Mouse (Mus musculus) cerebellum, adult 8-10 months (tissue): ENCODE measurements around the gene Shc2.

ENCODE experiments used
- DNase-seq: peaks from one replicate; pipeline ENCODE4 v3.0.0; 2022

Gene Shc2

DNA sequence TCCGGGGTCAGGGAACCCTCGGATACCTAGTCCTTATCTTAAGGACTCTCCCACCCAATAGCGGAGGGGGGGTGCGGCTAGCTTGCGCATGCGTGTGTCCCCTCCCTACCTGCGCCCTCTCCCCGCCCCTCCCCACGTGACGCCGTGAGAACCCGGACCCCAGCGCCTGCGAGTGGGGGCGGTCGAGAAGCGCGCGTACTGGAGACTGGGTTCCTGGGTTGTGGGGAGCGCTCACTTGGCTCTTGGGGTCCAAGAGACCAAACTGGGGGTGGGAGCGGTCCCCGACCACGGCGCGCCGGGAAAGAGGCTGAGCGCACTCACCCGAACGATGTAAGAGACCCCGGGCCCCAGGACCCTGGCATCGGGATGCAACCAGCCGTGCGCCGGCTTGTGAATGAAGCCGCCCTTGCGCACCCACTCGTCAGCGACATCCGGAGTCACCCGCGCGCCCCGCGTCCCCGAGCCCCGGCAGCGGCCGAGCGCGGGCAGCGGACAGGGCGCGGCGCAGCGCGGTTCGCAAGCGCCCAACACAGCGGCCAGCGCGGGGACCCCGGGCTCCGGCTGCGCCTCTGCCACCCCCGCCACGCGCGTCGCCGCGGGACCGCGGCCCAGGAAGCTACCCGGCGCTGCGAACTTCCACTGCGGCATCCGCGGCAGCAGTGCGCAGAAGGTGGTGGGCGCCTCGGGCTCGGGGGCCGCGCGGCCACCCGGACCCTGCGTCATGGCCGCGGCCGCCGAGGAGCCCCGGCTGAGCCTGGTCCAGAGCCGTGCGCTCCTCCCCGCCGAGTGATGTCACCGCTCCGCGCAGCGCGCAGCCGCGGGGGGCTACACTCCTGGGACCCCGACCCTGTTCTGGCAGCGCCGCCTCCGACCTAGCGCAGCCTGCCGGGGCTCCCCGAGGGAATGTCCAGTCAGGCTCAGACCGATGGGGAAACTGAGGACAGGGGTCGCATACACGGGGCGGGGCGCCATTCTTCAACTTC is at the start of gene Shc2:
Gene Shc2, minus strand, starts transcription at position 791 of the 983 bp plus-strand sequence.
- peak; percentile 82 for DNase-seq

DNA sequence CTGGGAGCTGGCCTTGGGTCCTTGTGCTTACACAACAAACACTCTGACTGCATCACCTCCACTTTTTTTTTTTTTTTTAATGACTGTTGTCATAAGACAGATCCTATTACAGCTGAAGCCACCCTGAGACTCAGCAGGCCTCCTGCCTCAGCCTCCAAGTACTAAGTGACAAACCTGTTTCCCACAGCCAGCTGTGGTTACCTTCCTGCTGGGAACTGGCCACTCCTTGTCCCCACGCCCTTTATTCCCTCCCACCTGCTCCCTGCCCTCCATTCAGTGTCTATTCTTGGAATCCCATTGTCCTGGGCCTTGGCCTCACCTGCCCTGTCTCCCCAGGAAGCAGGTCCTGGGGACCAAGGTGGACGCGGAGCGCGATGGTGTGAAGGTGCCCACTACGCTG is 49.8 kb upstream of the Shc2 start:
- no peak for DNase-seq

DNA sequence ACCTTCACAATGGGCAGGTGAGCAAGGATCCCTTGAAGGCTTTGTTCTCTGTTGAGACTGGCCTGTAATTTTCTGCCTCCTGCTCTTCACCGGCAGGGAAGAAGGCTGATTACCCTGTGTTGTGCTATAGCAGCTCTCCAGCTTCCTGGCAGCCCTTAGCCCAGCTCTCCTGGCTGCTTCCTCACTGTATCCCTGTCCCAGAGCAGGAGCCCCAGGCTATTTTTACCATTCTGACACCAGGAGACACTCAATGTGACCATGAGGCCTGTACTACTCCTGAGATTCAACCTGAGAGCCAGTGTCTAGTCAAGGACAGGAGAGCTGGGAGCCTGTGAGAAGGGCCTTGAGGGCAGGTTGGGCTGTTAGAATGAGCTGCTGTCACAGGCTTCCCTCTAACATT is 49.0 kb upstream of the Shc2 start:
- DNase-seq, result no peak

DNA sequence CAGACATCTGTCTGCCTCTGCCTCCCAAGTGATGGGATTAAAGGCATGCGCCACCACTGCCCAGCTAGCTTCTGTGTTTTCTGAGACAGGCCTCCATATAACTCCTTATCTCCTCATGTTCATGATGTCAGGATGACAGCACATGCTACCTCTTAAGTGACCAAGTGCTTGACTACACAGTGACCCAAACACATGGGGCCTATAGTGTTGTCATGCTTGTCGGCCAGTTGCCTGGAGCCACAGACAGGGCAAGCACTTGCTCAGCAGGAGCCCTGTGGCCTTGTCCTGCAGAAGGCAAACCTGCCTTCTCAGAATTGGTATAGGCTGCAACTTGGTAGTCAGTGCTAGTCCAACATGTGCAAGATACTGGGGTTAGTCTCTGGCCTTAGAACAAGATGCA is 48.5 kb upstream of the Shc2 start:
- DNase-seq, result no peak

DNA sequence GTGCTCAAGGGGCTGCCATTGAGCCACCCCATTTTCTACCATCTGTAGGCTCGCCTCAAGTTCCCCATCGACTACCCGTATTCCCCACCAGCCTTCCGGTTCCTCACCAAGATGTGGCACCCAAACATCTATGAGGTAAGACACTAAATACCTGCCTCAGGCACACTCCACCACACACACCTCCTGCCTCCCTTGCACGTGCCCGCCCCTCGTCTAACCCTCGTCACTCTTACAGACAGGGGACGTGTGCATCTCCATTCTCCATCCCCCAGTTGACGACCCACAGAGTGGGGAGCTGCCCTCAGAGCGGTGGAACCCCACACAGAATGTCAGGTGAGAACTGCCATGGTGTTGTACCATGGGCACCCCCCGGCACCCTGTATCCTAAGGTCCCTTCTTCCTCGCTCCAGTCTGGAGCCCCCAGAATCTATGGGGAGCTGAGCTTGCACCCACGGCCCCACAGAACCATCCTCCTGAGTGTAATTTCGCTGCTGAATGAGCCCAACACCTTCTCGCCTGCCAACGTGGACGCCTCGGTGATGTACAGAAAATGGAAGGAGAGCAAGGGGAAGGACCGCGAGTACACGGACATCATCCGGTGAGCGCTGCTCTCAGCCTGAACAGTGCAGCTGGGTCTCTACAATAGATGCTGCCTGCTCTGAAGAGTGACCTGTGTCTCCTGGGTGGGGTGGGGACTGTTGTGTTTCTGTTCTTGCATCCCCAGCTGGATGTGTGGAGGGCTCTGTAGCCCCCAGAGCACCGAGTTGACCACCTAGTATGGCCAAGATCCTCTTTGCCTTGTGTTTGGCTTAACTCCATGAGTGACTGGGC is 47.3 kb upstream of the Shc2 start:
- no peak for DNase-seq

DNA sequence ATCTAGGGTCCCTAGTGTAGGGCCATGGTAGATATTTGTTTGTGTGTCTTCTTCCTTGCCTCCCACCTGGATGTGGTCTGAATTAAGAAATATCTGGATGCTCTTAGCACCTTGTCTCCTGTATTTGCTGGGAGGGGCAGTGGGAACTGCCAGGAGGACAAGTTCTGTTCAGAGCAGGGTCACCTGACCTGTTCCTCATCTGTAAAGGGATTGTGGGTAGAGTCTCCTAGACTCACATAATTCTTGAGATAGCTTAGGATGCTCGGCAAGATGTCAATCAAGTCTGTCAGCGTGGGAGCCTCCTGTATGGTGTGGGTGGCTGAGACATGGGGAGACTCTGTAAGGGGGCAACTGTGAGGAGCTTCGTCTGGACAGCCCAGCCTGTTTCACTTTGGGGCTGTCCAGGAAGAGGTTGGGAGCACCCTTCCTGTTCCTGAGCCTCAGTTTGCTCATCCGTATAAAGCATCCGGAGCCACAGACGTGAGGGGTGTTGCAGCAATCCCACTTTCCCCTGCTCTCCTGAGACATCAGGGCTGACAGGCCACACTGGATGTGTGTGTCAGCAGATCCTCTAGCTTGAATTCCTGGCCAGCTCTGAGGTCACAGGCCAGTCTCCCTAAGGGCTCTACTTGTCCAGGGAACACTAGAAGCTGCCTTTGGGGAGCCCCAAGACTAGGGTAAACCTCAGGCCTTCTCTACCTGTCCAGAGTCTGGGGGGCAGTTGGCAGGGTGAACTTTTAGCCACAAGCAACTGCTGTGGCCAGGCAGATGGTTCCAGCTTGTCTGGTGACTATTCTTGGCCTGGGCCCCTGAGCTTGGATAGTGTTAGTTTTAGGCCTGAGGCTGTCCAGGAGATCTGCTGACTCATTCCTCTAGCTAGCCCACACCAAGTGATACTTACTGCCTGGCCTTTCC is 46.3 kb upstream of the Shc2 start:
- no peak for DNase-seq

DNA sequence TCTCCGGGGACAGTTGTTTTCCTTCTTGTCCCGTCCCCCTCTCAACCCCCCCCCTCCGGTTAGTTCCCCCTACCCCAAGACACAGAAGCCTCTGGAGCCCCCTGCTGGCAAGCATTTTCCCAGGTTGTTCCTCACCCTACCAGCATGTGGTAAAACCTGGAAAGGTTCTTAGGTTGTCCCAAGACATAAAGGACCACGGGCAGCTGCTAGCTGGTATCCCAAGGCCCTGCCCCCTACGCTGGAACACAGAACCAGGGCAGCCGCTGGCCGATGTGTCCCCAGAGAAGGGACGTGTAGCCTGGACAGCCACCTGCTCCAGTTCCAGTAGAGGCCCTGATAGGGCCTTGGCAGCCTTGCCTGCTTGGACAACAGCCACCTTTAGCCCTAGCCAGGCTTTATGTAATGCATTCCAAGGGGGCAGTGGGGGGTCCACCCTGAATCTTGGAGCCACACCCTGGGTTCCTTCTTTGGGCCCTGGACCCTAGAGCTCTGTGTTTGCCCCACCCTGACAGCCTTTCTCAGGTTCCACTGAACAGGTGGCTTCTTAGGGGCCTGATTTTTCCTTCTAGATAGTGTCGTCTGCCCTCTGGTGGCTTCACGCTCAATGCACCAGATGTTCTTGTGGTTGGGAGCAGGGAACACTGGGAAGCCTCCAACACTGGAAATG is 45.3 kb upstream of the Shc2 start:
- DNase-seq, result no peak

DNA sequence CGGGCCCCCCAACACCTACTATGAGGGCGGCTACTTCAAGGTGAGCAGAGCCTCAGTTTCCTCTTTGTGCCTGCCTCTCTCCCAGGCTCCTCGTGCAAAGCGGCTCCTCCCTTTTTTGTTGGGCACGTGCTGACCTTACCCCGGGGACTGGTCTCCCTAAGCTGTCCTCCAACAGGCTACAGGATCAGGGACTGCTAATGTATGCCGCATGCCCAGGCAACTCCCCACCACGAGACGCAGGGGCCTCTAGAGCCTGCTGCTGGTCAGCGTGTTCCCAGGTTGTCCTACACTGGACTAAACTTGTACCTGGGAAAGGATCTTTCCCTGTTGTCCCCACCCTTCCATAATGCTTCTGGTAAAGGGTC is 44.8 kb upstream of the Shc2 start:
- no peak for DNase-seq

DNA sequence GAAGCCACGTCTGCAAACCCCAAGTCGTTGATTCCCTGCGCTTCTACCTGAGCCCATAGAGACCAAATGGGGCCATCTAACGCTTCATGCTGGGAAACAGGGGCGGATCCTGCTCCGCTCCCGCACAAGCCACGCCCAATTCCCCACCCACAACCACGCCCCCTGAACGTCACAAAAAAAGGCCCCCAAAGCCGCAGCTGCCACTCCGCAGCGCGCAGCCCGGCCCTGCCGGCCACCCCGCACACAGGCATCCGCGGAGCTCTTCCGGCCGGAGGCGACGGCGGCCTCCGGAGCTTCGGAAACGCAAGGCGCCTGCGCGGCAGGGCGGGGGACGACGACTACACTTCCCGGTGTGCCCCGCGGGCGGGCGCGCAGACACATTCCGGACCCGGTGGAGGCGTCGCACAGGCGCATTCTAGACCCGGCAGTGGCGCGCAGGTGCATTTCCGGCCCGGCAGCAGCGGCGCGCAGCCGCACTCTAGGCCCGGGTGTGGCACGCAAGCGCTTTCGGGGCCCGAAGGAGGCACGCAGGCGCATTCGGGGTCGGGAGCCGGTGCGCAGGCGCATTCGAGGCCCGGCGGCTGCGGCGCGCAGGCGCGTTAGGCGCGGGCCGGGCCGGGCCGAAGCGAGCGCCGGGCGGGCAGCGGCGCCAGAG is 44.0 kb upstream of the Shc2 start, which contains the start of gene Cdc34:
Gene Cdc34, plus strand, starts transcription at position 605 of the 655 bp plus-strand sequence.
- DNase-seq, result peak; percentile 99

DNA sequence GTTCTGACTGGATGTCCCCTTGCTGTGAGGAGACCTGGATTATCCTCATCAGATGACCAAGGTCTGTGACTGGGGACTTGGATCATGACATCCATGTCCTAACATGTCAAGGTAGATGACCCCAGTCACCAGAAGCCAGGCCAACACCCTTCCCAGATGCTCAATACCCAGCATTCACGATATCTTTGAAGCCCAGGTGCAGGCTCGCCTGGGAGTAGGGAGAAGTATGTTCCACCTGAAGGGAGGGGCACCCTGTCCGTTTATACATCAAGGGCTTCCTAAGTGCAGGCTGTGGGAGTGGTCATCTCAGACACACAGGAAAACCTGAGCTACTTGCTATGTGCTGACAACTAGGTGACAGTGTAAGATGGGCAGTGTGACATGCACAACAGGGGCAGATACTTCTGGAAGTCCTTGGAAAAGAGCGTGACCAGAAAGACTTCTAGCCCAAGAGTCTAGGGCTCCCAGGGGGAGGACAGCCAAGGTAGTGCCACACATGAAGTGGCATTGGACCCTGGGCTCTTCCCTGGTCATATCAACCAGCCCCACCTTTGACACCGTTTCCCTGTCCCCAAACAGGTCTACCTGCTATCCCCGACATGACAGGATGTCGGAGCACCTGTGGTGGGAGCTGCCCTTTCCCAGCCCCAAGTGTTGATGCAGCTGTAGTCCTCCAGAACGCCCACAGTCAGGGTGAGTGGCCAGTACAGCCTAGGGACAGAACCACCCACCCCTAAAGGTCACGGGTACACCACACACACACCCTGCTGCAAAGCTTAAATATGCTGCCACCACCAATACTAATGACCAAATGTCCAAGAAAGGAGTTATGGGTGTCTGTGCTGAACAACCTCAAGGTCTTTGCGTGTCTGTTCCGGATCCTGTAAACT is 43.1 kb upstream of the Shc2 start:
- peak; percentile 62 for DNase-seq

DNA sequence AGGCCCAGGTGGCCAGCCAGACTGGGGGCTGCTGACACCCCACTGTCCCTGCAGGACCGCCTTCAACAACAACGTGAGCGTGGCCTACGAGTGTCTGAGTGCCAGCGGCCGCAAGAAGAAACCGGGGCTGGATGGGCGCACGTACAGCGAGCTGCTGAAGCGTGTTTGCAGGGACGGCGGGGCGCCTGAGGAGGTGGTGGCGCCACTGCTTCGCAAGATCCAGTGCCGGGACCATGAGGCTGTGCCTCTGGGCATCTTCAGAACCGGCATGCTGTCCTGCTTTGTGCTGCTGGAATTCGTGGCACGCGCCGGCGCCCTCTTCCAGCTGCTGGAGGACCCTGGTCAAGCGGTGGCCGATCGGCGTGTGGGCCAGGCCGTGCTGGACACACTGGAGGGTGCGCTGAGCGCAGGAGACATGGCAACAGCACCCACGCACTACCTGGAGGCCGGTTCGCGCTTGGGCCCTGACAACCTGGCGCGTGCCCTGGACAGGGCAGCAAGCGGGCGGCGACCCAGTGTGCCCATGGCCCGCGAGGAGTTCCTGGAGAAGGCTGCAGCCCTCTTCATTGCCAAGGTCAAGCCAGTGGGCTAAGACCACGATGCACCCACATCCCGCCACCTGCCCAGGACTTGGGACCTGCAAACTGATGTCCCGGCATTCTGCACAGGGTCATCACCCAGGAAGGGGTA is 37.8 kb upstream of the Shc2 start:
- DNase-seq, result no peak

DNA sequence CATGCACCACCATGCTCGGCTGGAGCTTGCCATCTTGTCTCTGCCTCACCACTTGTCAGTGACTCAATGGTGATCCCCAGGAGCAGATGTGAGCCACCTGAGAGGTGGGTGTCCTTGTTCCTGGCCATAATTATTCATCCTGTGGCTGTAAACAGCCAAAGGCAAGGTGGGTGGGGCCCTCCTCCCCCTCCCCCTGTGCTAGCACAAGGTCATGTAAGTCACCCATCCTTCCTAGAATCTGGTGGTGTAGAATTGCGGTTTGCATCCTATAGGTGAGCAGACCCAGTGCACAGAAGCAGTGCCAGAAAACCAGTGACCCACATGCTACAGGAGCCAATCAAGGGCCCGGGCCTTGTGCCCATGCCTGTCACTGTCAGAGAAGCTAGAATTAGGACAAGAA is 35.3 kb upstream of the Shc2 start:
- peak; percentile 19 for DNase-seq

DNA sequence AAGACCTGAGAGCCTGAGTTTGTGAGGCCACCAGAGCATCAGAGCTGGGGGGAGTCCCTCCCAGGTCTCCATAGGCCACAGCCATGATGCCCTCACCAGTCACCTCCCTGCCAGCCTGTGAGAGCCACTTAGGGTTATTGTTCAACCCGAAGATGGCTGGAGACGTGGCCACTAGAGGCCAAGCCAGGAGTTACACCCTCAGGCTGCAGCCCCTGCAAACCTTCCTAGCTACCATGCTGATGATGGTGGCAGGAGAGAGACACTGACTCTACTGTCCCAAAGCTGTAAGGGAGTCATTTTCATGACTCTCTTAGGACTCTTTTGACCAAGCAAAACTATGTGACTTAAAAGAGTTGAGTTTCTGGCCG is 34.4 kb upstream of the Shc2 start:
- DNase-seq, result peak; percentile 16

DNA sequence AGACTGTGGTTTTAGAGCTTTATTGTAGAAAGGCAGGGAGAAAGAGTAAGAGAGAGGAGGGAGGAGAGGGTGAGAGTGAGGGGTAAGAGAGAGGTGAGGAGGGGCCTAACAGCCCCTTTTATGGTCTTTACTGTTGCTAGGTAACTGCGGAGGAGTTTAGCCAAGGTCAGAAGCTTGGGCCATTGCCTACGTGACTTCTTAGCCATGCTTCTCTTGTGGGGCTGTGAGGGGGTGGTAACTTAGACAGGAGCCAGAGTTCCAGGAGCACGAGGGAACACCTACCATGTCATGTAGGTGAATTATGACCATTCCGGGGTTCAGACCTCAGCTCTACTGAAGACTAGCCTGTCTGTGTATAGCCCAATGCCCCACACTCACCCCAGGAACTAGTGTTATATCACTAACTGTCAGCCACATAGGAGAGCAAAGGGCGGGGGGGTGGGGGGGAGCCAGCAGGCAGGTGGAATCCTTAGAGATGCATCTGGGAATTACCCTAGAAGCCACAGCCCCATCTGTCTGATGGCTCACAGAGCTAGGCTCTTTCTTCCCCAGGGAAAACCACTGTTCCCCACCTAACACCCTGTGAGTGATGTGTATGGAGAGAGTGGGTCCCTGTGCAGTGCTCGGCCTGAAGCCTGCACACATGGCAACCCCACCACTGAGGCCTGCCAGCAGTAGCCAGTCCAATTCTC is 33.8 kb upstream of the Shc2 start:
- peak; percentile 10 for DNase-seq

DNA sequence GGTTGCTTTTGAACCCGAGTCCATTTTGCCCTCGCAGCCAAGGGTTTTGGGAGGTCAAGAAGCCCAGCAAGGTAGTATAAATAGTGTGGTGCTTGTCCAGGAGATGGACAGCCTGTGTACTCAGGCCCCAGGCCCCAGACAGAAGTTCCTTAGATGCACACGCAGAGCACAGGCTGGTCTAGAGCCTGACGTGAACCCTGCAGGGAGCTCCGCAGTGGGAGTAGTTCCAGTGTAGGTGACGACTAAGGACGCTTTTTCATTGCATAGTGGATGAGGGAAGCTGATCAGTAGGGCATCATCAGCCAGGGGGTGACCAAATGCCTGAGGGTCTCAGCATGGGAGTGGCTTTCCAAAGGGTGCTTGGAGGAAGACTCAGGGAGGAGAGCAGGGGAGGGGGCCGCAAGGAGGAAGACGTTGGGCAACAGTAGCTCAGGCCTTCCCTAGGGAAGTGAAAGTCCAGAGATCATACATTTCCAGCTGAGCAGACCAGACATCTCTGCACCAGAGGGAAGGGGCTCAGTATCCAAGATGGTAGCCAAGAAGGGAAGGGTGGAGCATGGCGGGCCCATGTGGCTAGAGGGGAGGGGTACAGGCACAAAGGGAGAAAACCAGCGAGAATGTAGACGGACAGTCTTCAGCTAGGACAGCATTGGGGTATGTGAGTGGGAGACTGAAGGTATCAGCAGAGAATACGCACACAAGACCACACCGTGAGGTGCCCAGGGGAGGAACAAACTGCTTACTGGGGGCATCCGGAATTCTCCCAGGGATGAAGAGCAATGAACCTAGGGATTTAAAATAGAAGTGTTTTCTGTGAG is 32.6 kb upstream of the Shc2 start:
- DNase-seq, result peak; percentile 44

DNA sequence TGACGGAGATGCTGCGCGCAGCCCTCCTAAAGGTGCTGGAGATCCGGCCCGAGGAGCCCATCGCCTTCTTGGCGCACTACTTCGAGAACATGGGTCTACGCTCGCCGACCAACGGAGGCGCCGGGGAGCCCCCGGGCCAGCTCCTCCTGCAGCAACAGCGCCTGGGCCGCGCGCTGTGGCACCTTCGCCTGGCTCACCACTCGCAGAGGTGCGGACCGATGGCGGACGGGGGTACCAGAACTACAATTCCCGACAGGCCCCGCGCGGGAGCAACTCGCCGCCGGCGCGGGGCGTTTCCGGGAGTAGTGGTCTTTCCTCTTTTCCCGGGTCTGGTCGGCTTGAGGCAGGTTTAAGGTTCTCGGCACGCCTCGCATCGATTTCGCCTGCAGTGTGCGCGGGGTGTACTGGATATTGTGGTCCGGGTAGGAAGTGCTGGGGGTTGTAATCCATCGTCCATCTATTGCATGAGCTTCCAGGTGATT is 31.9 kb upstream of the Shc2 start:
- DNase-seq, result peak; percentile 77

DNA sequence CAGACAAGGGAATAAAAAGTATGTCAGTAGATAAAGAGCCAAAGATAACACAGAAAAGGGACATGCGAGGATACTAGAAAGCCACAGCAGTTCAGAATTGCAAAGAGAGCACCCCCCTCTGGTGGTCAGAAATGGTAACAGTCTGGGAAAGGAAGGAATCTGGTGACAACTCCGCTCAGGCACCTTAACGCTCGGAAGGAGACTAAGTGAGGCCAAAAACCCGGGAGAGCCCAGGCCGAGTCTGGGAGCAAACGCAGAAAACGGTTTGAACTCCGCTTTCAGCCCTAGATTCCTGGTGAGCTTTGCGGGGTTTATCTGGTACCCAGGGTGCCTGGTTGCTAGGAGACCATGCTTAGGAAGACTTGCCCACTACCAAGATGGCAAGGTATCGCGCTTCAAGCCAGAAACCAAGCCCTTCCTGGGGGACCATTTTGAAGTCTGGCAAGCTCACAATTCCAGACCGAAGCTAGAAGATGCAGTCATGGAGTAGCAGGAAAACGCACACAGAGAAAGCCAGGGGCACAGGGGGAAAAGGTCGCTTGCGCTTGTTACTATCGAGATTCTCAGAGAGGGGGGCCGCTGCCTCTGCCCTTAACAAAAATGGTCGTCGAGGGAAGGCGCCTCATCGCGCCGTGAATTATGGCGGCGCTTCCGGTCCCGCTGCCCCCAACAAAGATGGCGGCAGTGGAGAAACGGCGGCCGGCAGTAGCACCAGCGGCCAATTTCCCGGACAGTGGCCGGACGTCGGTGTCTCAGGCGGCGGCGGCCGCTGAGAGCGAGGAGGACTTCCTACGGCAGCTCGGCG is 31.3 kb upstream of the Shc2 start, which contains the start of gene Tpgs1:
Gene Tpgs1, plus strand, starts transcription at position 599 of the 805 bp plus-strand sequence.
- DNase-seq, result peak; percentile 97
